Mouse (Mus musculus) heart, postnatal 25 days (tissue): ENCODE data around the gene Syn3. TPM values are rescaled to one million over a fixed set of nuclear protein-coding genes. Genes with fewer than 3 reads are reported as not detected.
A peak's percentile ranks its signal among the peaks of the same experiment; 100 is the strongest.
"Not testable (repeated sequence)": the region's sequence is repeated elsewhere in the genome, so short reads cannot be mapped to it uniquely, and the experiment has no call there.

Source experiments
- DNase-seq: peaks from one replicate; pipeline ENCODE4 v3.0.0; 2022; ENCODE audit warnings: low spot score
- intact Hi-C: fragments of 180-260 bp; cut with DNase I; formaldehyde crosslinking; loops from one replicate; pipeline ENCODE4 v1.15.1; 2025
- total RNA-seq, 2 experiments: library from RNA; stranded (reverse); gene quantifications; 2 replicates each; pipeline ENCODE4 v1.2.3; 2021

Gene Syn3
- total RNA-seq, 2 experiments from 2014 or later, result 0.44 to 0.53 TPM

DNA sequence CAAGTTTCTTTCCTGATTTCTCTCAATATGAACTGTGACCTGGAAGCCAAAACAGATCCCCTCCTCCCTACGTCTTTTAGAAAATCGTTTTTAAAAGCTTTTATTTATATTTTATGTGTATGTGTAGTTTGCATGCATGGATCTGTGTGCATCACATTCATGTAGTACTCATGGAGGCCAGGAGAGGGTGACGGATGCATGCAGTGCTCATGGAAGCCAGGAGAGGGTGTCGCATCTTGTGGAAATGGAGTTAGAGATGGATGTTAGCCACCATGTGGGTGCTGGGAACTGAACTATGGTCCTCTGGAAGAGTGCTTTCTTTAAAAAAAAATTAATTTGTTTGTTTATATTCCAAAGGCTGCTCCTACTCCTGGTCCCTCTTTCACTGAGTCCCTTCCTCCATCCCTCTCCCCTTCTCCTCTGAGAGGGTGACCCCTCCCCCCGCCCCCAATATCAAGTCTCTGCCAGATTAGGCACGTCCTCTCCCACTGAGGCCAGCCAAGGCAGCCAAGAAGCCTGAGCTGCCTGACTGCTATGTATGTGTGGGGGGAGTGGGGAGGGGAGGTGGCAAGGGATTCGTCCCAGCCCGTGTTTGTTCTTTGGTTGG lies 442.3 kb downstream of the Syn3 start:
- intact Hi-C loops, result loop anchor here (5.0 kb wide), 1 partner anchor 89 kb away; no protein-coding TSS in a partner anchor
- DNase-seq, result no peak

DNA sequence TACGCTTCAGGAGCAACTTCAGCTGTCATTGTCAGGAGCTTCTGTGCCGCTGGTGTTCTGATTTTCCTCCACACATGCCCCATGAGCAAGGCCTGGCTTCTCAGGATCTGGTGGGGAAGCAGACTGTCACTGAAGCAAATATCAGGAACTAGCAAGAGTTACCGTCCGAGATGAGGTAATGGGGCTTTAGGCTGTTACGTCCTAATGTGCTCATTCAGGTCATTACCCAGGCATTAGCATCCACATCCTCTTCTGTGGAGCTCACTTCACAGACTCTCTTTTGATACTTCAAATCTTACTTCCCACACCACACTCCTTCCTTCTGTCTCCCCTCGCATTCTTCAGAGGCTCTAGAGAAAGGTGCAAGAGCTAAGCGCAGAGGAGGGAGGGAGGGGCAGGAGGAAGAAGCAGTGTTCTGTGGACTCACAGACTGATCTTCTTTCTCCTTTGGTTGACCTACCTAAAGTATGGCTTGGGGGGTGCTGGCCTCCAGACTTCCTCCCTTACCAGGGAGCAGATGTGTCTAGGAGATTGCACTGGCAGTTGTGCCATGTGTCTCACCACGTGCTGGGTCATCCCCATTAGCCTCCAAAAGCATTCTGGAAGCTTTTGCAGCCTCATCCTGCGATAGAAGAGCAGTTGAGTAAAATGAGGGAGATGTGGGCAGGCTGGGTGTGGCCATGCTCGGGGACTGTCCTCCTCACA lies 445.7 kb downstream of the Syn3 start:
- intact Hi-C loops, result no loop called here
- DNase-seq, result no peak

GRCm38 (mm10) chr10:86050522-86050921 lies 448.2 kb downstream of the Syn3 start:
- intact Hi-C loops, result no loop called here
- DNase-seq, result no peak

GRCm38 (mm10) chr10:86047786-86048185 lies 450.9 kb downstream of the Syn3 start:
- no peak for DNase-seq
- intact Hi-C loops, result no loop called here

DNA sequence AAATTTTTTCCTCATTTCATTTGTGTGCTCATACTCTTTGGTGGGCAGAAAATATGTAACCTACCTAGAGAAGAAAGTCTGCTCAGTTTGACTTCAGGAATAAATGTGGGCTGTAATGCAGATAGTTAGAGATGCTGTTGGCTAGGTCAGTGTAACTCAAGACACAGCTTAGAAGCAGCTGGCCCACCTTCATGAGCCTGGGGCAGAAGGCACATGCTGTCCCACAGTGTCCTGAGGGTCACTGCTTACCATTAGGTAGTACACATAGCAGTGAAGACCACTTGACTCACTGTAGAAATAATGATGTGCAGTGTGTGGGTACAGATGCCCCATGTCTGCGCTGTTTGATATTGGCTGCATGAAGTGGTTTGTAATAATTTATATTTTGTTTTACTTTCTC lies 452.3 kb downstream of the Syn3 start:
- intact Hi-C loops, result no loop called here
- DNase-seq, result no peak

DNA sequence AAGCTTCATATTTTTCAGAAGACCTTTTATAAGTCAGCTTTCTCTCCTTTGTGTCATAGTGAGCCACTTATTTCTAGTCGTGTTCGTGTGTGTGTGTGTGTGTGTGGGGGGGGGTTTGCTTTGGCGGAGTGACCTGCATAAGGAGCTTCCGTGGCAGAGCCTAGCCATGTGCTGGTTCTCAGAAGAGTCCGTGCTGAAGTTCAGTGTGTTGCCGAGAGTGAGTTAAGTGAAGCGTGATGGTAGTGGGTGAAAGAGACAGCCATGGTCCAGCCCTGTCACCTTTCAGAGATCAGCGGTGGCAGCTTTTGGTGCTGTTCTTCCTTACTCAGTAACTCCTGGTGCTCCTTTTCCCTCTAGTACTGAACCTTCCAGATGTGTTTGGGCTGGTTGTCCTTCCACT lies 454.6 kb downstream of the Syn3 start:
- intact Hi-C loops, result no loop called here
- DNase-seq, result no peak

DNA sequence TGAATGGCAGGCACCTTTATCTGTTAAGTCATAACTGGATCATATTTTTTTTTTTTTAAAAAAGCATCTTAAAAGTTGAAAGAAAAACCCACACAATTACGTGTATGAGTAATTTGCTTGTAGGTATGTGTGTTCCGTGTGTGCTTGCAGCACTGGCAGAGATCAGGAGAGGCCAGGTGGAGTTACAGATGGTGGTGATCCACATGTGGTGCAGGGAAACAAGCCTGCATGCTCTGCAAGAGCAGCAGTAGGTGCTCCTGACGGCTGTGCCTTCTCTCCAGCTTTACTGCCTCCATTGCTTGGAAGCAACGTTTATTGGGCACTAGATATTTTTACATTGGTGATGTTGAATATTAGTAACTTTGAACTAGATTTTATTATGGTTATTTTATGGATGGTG lies 455.0 kb downstream of the Syn3 start:
- no peak for DNase-seq
- intact Hi-C loops, result no loop called here

- intact Hi-C loops, result no loop called here
- DNase-seq, result no peak
These were observed 464.5 kb downstream of the Syn3 start for GRCm38 (mm10) chr10:86034007-86034728.

DNA sequence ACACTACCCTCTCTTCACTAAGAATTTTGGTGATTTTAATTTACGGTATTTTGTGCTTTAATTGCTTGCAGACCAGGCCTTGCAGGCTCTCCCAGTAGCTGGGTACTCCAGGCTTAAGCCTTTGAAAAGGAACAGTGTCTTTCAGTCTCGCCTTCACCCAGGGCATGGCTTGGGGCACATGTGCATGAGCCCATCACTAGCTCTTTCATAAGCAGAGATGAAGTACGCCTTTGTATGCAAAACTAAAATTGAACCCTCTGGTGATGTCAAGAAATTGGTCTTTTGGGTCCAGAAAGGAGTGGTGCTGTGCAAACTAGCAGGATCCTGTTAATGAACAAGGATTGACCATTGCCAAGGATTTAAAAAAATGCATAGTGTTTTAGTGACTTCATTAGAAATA lies 466.2 kb downstream of the Syn3 start:
- intact Hi-C loops, result no loop called here
- no peak for DNase-seq

GRCm38 (mm10) chr10:86030743-86031142 lies 468.0 kb downstream of the Syn3 start:
- intact Hi-C loops, result no loop called here
- DNase-seq, result no peak

GRCm38 (mm10) chr10:86026807-86027206 lies 471.9 kb downstream of the Syn3 start:
- DNase-seq, intact Hi-C loops: not testable (repeated sequence)

DNA sequence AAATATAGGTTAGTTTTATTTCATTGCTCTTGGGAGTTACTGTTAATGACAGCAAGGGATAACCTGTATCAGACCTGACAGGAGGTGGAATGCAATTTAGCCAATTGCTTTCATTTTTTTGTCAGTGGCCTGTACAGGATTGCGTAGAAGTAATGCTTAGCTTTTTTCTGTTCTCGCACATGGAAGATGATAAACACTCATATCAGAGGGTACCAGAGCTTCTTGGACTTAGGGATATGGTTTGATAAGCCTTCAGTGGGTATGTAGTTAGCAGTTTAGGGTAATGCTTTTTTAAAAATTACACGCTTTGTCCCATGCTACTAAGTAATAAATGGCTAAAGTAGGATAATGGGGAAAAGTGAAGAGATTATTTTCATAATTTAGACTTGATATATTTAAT lies 472.3 kb downstream of the Syn3 start:
- intact Hi-C loops, result no loop called here
- no peak for DNase-seq

DNA sequence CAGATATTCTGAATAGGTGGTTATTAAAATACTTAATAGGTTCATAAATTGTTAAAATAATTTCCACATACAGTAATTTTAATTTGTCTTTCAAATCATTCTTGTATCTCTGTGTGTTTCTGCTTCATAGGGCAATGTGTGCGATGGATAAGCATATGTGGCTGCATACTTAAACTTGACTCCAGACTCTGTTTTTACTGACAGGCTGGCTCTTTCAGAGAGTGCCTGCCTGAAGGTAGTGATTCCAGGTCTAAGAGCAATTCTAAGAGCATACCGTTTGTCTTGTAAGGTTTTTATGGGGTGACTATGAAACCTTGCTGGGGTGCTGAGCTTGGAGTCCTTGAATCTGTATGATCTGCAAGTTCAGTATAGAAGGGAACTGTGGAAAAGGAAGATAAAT lies 472.8 kb downstream of the Syn3 start:
- intact Hi-C loops, result no loop called here
- DNase-seq, result no peak

DNA sequence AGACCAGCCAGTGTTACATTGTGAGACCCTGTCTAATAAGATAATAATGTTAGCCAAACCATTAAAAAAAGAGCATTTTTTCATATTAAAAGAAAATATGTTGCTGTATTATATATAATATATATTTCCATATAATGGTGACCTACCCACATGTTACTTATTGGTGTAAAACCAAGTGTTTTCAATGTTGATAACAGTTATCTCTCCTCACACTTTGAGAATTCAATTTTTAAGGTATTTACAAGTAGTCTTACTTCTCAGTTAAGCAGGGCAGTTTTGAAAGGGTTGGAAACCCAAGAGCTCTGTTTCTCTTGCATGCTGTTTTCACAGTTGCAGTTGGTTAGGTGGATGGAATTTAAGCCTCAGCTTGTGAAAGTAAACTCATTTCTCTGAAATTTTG lies 475.5 kb downstream of the Syn3 start:
- no peak for DNase-seq
- intact Hi-C loops, result loop anchor here (5.0 kb wide), 1 partner anchor 274 kb away; no protein-coding TSS in a partner anchor

- DNase-seq, result no peak
- intact Hi-C loops, result loop anchor here (5.0 kb wide), 1 partner anchor 275 kb away; no protein-coding TSS in a partner anchor
These were observed 476.3 kb downstream of the Syn3 start for GRCm38 (mm10) chr10:86022474-86022816.

- intact Hi-C loops, result loop anchor here (1.0 to 5.0 kb wide), 3 partner anchors 43 to 441 kb away; no protein-coding TSS in a partner anchor
These were observed 476.8 kb downstream of the Syn3 start, which contains the start of gene Fbxo7 for GRCm38 (mm10) chr10:86021749-86022473. Gene Fbxo7, plus strand, starts transcription at chr10:86021972.

GRCm38 (mm10) chr10:86021408-86021748 lies 477.3 kb downstream of the Syn3 start:
- intact Hi-C loops, result loop anchor here (1.0 to 5.0 kb wide), 3 partner anchors 43 to 442 kb away; no protein-coding TSS in a partner anchor

More at GRCm38 (mm10) chr10:86021749-86022473, 476.8 kb downstream of the Syn3 start, which contains the start of gene Fbxo7:
- peak; percentile 71 for DNase-seq

DNA sequence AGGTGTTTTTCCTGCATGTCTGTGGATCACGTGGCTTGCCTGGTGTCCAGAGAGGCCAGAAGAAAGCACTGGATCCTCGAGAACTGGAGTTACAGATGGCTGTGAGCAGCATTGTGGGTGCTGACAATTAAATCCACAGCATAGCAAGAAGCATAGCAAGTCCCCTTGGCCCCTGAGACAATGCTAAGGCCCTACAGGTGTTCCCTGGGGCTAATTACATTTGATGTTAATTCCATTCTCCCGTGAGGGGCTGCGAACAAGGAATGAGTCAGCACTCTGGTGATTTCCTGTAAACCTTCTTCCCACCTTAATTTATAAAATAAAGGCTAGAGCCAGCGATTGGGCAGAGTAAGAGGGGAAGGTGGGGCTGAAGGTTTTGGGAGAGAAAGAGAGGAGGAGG lies 479.9 kb downstream of the Syn3 start:
- intact Hi-C loops, result no loop called here
- DNase-seq, result no peak

More at GRCm38 (mm10) chr10:86021408-86021748, 477.3 kb downstream of the Syn3 start:
- DNase-seq, result no peak

DNA sequence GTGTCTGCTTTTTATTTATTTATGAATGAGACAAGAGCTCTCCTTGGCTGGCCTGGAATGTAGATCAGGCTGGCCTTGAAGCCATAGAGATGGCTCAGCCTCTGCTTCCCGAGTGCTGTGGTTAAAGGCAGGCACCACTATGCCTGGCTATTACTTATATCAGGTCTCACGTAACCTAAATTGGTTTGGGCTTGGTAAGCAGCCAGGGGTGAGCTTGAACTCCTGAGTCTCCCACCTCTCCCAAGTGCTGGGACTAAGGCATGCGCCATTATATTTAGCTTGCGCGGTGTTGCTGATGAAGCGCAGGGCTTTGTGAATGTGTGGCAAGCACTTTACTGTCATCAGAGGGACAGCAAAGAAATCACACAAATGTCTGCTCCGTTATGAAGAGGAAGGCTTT lies 480.9 kb downstream of the Syn3 start:
- DNase-seq, result no peak
- intact Hi-C loops, result no loop called here

GRCm38 (mm10) chr10:86011781-86012180 lies 486.9 kb downstream of the Syn3 start, which contains the start of gene Bpifc:
Gene Bpifc, minus strand, starts transcription at chr10:86011895.
- DNase-seq, result no peak
- intact Hi-C loops, result no loop called here
